Mouse (Mus musculus) liver, embryonic 14 days (tissue): ENCODE results near the gene Gm5089. TPM values are rescaled to one million over a fixed set of nuclear protein-coding genes. Genes with fewer than 3 reads are reported as not detected.

Experiments
- polyA plus RNA-seq: library from polyadenylated mRNA; depleted of rRNA; stranded (reverse); fragments of >200 nt; gene quantifications from 2 replicates; pipeline ENCODE4 v1.2.3, GENCODE M21; 2012; rRNA removed

Gm5089 gene
- polyA plus RNA-seq = not detected in 2 replicates

GRCm38 (mm10) chr14:122450496-122451382 lies at the start of gene Gm5089:
Gene Gm5089, minus strand, starts transcription at chr14:122451115.

GRCm38 (mm10) chr14:122490441-122491328 lies 39.8 kb upstream of the Gm5089 start, which contains the start of gene Gm10837:
Gene Gm10837, plus strand, starts transcription at chr14:122490586.

GRCm38 (mm10) chr14:122474891-122475556 lies 24.1 kb upstream of the Gm5089 start, which contains the start of gene Zic2:
Gene Zic2, plus strand, starts transcription at chr14:122475435.

DNA sequence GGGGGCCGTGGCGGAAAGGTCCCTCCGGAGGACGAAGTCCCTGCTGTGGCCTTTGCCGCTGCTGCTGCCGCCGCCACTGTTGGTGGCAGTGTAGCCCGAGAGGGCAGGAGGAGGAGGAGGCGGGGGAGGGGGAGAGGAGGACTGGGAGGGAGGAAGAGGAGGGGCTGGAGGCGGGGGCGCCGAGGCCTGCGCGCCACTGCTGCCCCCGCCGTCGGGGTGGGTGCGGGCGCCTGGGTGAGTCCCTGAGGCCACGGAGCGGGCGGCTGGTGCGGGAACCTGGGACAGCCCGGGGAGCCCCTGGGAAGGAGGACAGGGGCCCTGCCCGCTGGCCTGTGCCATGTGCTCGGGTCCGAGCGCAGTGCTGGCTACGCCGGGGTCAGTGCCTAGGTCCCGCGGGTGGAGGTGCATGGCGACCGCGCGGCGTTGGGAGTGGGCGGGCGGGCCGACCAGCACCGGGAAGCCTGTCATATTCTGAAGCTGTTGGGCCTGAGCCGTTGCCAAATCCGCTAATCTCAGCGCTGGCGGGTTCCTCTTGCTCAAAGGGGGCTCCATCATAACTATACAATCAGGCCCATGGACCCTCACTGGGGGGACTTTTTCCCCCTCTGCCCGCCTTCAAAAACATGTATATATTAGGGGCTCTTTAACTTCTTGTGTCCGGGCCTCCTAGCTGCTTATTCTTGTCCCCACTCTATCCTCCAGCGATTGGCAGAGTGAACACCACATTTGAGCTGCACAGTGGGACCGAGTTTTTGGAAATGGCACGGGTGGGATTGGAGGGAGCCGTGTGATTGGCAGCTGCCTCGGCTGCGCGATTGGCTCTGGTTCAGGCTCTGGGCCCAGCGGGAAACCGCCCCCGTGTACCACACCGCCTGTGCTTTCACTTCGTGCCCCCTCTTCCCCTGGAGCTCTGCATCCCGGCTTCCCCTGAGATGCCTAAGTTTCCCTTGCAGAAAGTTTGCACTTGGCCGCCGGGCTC lies 14.1 kb upstream of the Gm5089 start, which contains the start of gene Zic5:
TSS of gene Zic5 (minus strand) at position 915 of the 979 bp plus-strand sequence.

Other genes with a start within 250 kb of the Gm5089 start
- gene Zic5, start 14.6 kb upstream of the Gm5089 start, polyA plus RNA-seq = not detected in 2 replicates
- gene Zic2, start 24.3 kb upstream of the Gm5089 start, polyA plus RNA-seq = not detected in 2 replicates
- not detected in 2 replicates for gene Gm10837, start 39.5 kb upstream of the Gm5089 start, polyA plus RNA-seq
- 9.6 and 9.8 TPM in 2 replicates for gene Pcca, start 83.2 kb upstream of the Gm5089 start, polyA plus RNA-seq